Mouse (Mus musculus) neural tube, embryonic 10.5 days (tissue): ENCODE measurements around the gene Tmem107.

Source experiments
- DNase-seq: peaks from one replicate; pipeline ENCODE4 v3.0.0-alpha.2; 2017; ENCODE audit warnings: low spot score; ENCODE audit errors: extremely low spot score

The Tmem107 gene

DNA sequence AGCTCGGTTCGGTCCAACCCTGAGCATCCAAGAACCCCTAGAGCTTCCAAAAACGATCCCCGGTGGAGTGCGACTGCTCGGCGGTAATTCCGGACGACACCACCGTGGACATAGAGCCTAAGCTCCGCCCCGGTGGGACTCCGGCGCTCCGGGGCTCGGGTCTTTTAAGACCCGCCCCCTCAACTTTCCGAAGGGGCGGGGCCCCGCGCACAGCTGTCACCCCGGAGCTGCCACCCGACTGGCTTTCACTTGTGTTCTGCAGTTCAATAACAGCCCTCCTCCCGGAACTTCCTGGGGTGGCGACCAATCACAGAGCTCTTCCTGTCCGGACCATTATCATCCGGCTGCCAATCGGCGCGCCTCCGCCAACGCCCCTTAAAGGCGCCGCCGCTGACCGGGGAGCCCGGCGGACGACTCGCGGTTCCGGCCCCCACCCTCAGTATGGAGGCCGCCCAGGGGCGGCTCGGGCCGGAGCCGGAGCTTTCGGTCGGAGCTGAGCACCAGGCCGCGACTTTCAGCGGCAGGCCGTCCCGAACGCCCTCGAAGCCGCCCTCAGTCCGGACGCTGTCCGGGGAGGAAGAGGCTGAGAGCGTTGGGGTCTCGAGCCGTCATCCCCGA is 11.1 kb upstream of the Tmem107 start, which contains the start of gene Borcs6:
Borcs6 (plus strand) TSS at position 361 of the 618 bp plus-strand sequence.
- DNase-seq, result peak; percentile 93

DNA sequence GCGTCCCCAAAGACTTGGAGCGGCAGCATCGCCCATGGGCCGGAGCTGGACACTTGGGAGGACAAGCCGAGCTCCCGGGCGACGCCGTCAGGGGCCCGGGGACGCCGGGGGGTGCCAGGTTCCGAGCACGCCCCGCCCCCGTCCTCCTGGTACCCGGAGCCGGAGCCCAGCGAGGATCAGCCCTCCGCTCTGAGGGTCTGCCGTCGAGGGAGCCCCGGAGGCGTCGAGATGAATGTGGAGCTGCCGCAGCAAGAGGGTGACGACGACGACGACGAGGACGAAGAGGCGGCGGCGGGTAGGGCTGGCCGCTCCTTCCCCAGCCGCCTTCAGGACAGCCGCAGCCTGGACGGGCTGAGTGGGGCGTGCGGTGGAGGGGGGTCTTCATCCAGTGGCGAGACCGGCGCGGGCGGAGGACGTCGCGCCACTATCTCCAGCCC is 10.6 kb upstream of the Tmem107 start:
- no peak for DNase-seq

DNA sequence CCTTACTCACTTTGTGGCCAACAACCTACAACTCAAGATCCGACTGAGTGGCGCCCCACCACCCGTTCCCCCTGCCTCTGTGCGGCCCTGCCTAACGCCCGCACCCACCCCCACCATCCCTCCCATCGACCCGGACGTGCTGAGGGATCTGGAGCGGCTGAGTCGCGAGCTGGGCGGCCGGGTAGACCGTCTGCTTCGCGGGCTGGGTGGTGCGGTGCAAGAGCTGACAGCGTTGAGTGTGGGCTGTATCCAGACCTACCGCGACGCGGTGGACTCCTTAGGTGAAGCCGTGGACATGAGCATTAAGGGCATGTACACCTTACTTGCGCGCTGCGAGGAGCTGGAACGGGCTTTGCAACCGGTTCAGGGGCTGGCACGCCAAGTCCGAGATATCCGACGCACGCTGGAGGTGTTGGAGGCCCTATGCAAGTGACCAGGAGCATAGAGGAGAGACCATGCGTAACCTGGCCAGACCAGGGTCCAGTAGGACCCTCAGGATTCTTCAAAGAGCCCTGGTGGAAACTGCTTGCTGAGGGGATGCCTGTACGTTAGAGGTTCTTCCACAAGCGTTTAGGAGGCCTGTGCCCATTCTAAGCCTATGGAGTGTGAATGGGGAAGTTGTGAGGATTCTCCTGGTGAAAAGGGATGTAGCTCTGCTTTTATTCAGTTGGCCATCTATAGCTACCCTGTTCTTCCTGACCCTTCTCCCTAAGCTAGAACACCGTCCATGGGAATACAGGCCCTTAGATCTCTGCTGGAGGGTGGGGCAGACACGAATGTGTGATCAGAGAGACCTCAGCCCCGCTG is 10.0 kb upstream of the Tmem107 start:
- peak; percentile 53 for DNase-seq

DNA sequence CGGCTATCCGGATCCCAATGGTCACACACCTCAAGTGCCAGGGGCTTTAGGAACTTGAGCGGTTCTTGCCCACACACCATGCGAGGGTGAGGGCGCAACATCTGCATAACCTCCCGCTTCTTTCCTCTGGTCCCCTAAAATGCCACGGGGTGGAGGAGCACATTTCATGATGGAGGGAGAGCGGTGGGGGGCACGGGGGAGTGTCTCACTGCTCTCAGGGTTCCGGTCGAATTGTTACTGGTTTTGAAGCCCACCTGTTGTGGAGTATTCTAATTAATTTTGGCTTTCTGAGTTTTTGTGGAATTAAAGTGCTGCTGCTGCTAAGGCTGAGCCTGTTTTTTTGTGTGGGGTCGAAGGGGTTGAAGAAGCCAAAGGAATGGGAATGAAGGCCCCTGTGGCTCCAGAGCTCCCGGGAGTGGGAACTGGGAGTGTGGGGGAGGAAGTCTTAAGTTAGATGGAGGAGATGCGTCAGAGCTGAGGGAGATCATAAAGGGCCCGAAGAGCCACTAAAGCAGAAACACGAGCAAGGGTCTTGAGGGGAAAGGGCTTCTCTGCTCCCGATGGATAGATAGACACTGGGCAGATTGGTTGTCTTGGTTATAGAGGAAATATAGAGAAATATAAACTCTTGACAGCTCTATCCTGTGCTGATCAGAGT is 9.2 kb upstream of the Tmem107 start:
- peak; percentile 44 for DNase-seq

DNA sequence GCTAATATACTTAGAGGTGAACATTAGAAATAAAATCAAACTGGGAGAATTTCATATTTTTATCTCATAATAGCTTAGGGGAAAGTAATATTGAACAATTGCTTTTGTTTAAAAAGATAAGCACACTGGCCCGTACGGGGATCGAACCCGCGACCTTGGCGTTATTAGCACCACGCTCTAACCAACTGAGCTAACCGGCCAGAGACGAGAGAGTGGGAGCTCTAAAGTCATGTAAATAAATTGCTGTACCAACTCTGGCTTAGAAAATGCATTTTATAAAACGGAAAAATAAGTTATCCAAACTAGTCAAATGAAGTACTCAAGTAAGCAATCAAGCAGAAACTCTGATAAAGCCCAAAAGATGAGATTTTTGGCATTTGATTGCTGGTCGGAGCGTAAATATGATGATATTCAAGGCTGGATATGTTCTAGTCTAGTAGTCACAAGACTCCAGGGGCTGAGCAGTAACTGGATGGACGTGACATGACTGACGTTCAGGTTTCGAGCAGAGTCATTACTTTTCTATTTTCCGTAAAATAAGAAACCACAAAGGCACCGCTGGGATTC is 8.3 kb upstream of the Tmem107 start:
- DNase-seq, result peak; percentile 78

DNA sequence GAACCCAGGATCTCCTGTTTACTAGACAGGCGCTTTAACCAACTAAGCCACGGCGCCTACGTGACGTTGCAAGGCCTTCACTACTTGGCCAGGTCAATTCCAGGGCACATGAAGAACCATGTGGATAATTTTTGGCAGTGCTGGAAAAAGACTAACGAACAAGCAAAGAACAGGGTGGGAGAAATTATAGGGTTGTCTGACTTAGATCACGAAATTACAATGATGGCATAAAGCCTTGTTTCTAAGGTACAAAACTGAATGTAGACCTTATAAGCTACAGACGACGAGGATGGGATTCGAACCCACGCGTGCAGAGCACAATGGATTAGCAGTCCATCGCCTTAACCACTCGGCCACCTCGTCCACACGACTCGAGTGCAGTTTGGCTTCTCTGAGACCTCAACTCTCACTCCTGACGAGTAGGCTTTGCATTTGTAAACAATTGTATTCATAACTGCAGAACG is 7.8 kb upstream of the Tmem107 start:
- DNase-seq, result peak; percentile 98

DNA sequence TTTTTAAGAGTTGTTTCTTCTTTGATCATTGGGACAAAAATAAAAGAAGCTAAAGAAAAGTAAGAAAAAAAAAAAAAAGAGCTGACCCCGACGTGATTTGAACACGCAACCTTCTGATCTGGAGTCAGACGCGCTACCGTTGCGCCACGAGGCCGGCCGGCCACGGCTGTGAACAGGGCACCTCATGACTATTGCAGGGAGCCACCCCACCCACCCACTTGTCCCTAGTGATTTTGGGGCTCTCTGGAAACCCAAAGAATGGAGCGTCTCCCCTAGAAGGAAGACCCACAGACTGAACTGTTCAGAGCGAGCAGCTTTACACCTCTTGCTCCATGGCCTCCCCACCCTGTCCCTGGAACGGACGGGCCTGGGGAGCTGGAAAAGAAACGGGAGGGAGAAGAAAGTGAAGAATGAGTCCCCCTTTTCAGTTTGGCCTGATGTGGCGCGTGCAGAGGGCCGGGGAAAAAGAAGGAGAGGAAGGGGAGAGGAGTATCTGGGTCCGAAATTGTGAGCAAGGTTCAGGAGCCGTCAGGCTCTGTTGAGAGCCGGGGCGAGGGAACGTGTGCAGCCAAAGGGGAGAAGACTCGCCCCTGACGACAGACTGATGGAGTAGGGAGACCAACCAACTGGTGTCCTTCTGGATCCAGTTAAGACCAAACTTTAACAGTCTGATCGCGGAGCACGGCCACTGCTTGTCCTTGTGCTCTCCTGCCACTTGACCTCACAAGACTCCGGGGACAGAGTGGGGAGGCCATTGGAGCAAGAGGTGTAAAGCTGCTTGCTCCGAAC is 7.0 kb upstream of the Tmem107 start:
- peak; percentile 98 for DNase-seq

DNA sequence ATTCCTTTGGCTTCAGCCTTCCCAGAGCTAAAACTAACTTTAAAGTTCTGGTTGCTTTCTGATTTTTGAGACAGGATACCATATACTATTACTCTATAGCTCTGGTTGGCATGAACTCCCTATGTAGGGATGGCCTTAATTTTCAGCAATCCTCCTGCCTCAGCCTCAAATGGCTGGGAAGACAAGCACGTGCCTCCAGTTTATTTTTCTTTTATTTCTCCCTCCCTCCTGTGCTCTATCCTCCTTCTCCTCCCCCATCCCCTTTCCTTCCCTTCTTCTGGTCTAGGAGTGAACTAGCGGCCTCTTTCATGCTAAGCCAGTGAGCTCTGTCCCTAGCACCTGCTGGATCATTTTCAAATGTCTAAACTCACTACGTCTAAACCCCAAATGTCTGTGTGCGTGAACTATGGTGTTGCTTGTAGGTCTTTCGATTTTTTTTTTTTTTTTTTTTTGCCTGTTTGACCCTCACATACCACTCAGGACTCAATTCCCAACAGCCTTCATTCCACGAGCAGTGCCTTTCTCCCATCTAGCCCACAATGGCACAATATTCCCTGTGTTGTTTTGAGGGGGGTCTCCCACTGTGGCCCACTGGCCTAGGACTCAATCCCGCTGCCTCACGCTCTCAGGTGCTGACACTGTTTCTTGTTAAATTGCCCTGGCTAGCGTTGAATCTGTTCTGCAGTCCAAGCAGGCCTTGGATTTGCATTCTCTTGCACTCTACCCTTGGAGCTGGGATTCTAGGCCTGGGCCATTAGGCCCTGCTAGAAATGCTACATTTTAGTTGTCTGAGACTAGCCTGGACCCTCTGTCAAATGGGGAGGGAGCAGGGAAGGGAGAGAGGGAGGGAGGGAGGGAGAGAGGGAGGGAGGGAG is 6.1 kb upstream of the Tmem107 start:
- no peak for DNase-seq

DNA sequence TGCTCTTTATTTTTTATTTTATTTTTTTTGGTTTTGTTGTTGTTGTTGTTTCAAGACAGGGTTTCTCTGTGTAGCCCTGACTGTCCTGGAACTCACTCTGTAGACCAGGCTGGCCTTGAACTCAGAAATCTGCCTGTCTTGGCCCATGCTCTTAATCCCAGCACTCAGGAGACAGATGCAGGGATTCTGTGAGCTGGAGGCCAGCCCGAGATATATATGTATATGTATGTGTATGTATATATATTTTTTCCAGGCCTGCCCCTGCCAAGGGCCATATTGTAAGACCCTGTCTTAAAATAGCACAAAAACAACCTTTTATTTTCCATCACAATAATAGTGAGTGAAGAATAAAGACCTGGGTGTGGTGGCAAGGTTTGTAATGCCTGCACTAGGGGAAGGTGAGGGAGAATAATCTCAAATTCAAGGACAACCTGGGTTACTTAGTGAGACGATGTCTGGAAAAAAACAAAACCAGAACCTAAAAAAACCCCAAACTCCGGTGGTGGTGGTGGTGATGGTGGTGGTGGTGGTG is 5.1 kb upstream of the Tmem107 start:
- DNase-seq, result no peak

DNA sequence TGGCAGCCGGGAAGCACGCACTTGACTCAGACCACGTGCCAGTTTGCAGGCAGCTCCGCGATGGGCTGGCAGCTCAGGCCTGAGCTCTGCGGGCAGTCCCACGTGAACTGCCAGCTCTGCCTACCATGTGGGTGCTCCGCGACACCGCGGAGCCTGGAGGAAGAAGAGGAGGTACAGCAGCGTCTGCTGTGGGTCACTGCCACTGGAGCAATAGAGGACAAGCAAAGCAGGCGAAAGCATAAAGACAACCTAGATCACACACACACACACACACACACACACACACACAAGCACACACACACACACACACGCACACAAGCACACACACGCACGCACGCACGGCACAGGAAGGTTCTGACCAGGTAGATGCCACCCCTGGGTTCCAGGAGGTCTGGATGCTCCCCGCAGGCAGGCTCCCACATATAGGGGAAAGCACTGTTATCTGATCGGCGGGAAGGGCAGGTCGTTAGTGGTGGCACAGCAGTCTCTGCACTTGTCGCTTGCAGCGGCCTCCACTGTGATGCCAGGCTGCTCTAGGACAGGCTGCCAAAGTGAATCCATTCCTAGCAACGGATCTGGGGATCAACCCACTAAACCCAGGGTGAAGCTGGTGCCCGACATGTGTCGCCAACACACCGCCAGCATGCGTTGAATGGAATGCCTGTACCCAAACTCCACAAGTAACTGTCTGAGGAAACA is 4.3 kb upstream of the Tmem107 start:
- DNase-seq, result peak; percentile 61

DNA sequence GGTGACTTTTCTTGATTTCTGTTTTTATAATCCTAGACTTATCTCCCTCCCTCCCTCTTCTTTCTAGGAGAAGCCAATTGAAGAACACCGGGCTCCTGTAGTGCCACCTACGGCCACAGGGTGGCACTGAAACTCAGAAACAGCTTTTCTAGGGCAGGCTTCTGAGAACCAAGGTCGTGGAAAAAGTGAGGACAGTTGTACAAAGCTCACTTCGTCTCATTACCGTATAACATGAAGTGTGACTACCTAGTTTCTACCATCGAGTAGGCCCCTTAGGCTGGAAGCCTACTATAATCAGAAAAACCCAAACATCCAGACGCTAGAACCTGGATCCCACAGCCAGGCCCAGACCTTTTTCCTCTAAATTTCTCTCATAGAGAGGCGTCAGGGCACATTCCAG is 3.6 kb upstream of the Tmem107 start:
- DNase-seq, result peak; percentile 87

DNA sequence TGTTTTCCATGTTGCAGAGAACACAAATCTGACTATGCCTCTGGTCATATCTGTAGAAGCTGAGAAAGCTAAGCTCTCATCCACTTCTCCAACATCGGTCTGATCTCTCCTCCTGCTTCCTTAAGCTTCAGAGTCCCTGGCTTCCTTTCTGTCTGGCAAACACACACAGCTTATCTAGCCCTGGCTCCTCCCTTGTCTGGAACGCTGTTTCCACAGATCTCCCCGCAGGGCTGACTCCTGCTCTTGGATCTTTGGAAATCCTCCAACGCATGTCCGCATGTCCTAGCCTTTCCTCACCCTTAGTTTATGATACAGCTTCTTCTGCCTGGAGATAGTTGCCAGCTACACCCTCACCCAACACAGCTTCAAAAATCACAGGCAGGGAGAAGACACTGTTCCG is 3.0 kb upstream of the Tmem107 start:
- no peak for DNase-seq

DNA sequence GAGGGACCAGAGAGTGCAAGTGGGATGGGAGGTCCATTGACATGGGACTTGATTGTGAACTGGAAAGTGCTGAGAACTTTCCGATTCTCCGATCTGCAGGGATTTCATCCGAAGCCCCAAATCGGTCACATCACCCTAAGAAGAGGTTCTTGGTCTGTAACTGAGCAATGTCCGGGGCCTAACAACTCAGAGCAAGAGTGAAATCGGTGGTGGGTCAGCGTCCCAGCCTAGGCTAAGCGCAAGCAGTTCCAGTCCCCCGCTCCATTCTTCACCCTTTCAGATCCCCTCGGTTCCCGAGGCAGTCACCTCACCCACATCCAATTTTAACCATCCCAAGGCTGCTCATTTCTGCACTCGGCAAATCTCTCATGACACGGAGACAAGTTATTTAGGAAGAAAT is 513 bp upstream of the Tmem107 start:
- DNase-seq, result no peak

DNA sequence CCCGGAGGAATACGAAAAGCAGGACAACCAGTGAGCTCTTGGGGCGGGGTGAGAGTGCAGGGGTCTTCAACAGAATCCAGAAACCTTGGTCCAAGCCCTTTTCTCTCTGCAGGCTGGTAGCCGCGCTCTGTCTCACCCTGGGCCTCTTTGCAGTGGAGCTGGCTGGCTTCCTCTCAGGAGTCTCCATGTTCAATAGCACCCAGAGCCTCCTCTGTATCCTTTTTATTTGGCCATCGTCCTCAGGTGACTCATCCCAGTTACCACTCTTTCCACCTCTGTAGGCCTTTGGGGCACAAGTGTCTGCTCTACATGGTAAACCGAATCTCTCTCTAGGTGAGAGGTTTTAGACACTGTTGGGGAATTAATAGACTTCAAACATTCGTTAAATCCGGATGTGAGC is 656 bp downstream of the Tmem107 start:
- no peak for DNase-seq

DNA sequence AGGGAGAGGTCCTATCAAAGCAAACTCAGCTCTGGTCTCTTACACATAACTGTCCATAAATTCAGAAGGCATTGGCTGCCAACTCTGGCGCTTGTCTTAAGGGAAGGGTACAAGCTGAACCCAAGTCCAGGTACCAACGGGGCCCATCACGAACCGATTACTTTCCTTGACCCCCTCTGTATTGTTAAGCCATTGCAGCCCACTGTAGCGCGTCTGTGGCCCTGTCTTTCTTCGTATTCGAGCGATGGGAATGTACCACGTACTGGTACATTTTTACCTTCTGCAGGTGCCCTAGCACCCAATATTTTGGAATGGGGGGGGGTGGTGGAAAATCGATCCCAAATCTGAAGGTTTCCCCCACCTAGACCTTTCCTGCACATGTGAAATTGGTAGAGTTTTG is 1.6 kb downstream of the Tmem107 start:
- DNase-seq, result no peak

DNA sequence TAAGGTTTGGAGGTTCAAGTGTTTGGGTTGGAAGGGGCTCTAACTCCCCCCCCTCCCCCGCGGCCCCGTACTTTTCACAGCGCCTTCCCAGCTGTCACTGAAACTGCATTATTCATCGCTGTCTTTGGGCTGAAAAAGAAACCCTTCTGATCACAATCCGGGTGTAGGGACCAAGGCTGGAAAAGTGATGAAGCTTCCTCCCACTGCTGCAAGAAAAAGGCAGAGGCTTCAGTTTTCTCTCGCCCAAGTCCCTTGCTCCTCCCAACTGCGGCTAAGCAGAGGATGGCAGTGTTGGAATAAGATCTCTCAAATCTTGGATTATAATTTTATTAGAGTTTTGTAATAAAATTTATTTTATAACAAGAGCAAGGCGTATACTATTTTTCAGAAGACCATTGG is 2.1 kb downstream of the Tmem107 start:
- no peak for DNase-seq

DNA sequence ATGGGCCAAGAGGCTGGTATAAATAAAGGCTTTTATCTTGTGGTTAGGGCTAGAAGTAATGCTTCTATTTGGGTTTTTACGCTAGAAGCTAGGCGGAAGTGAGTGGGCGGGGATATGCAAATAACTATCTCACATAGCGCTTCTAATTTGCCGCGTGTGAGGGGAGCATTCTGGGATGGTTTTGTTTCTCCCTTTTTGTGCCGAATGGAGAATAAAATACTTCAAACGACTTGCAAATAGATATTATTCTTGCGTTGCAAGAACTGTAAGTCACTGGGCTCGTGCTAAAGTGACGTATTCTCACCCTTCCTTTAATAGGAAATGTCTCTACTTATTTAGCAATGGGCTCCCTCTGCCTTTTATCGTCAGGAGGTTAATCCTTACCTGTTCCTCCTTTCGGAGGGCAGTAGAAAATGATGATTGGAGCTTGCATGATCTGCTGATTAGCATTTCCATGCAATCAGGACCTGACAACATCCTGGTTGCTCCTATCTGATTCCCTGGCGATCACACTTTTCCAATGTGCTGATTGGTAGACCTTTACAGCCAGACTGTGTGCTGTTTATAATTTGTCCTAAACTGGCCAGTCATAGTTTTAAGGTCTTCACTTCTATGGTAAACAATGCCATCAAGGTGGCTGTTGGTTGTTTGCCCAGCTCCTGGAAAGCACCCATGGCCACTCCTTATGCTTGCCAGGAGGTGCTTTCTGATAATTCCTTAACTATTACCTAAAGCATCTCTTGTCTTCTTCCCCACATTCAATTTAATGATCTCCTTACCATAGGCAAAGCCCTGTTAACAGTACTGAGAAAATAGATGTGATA is 2.7 kb downstream of the Tmem107 start:
- DNase-seq, result peak; percentile 78
